Mouse (Mus musculus) layer of hippocampus, adult 8-10 months (tissue): ENCODE measurements at regions not wholly inside any gene's neighbourhood (a gene's known extent, or its start where the extent isn't known, plus 50 kb on each side); places are given as distances from the start of the nearest gene placed in this dataset.
A peak's percentile ranks its signal among the peaks of the same experiment; 100 is the strongest.

Source experiments
- DNase-seq, 2 experiments: peaks; one replicate each; pipeline ENCODE4 v3.0.0; 2022; ENCODE audit warnings: low spot score in 2 of 2

- no peak for DNase-seq
Measured at GRCm38 (mm10) chr10:48066986-48067385, 1721.6 kb downstream of the Grik2 start.

GRCm38 (mm10) chr10:48027296-48027695 lies 1761.3 kb downstream of the Grik2 start:
- DNase-seq = no peak

GRCm38 (mm10) chr10:47991328-47992044 lies 1797.1 kb downstream of the Grik2 start:
- no peak for DNase-seq

GRCm38 (mm10) chr10:47979028-47979427 lies 1809.5 kb downstream of the Grik2 start:
- DNase-seq = peak; percentile 4 to 6
